Mouse (Mus musculus): Measurements from ENCODE around the gene Fzd4. TPM values are rescaled to one million over a fixed set of nuclear protein-coding genes. Genes with fewer than 3 reads are reported as not detected.

Fzd4 gene
- polyA plus RNA-seq (2014; fragmentation: Nextera tagmentation; extraction: Ambion mirVana), result 9.8 and 12.1 TPM in 2 replicates

- Histone ChIP-seq H3K36me3 (ENCODE audit: control insufficient read depth, insufficient read depth, low read length) (peaks cover 3% of the 10 kb centered on the region; the same call in 1 of the 2 replicates), H3K9me3 (replicated peaks; ENCODE audit: control insufficient read depth, low read length) (no peaks in the 10 kb centered on the region), H3K27ac (ENCODE audit: low read depth, low read length) (peak within 1 kb of the TSS; percentile 95), H3K4me3 (ENCODE audit: low read depth, low read length) (peak within 1 kb of the TSS; percentile 89), H3K27me3 (ENCODE audit: control insufficient read depth, insufficient read depth, low read length) (no peaks in the 10 kb centered on the region), H3K4me2 (peak within 1 kb of the TSS; percentile 97), H3K4me1 (ENCODE audit: control insufficient read depth, insufficient read depth, low read length) (peaks cover 9% of the 10 kb centered on the region; the same call in 1 of the 2 replicates), H3K9ac (ENCODE audit: low read depth, low read length) (peak within 1 kb of the TSS; percentile 90)
- under 1% methylated on average over 58 of the region's 62 CpGs for WGBS (ENCODE audit: insufficient replicate concordance)
- peak; percentile 97 for ATAC-seq (replicated peaks; ENCODE audit: insufficient number of reproducible peaks, low FRiP score, low TSS enrichment)
Measured at GRCm38 (mm10) chr7:89404081-89404733, at the start of gene Fzd4, which contains the start of gene Tmem135. Fzd4 (plus strand) TSS chr7:89404355. Tmem135 (minus strand) TSS chr7:89404222.

DNA sequence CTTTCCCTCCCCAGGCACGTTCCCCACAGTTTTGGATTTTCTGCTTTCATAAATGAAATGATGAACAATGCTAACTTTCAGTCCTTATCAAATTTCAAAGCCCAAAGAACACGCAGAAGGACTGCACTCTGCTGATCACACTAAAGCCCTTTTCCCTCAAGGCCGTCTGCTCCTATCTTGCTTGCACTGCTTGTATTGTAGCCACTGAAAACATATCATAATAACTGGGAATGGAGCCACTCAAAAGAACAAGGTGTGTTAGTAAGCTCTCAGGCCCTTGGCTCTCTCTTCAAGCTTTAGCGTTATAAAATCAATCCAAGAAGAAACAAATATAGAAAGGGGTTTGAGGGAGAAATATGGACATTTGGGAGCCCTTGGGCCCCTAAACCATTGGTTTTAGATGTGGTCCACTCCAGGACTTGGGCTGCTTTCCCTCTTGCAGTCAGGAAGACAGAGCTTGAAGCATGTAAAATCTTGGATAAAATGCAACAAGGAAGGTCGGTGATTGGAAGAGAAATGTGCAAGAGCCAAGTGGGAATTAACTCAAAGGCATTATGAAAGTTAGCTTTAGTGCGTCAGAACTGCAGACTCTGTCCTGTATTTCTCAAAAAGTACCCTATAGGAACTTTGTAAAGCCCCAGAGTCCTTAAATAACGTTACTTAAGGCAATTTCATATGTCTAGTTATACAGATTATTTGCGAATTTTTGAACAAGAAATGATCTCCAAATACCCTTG lies 48.5 kb upstream of the Fzd4 start:
- no peaks in the 10 kb centered on the region for H3K27me3 ChIP-seq (ENCODE audit: control insufficient read depth, insufficient read depth, low read length)

DNA sequence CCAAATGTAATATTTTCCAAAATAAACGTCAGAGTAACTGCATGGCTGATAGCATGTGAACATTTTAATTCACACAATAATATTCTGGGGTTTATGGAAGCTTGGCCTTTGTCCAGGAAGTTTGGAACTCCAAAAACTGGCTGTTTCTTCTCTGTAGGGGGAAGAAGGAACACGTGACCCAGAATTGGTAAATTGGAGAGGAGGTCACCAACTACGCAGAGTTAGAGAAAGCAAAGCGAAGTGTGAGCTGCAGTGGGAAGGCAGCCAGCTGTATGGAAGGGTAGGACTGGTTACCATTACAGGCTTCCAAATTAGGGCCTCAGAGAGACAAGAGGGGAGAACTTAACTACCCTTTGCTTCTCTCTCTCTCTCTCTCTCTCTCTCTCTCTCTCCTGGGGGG lies 47.8 kb upstream of the Fzd4 start:
- H3K4me1 ChIP-seq (ENCODE audit: control insufficient read depth, insufficient read depth, low read length), result no peaks in the 10 kb centered on the region
- no peak overlapping the region for H3K27ac ChIP-seq (ENCODE audit: low read depth, low read length)
- no peak overlapping the region for H3K4me3 ChIP-seq (ENCODE audit: low read depth, low read length)
- no peak for ATAC-seq (replicated peaks; ENCODE audit: insufficient number of reproducible peaks, low FRiP score, low TSS enrichment)
- 76% methylated on average over 4 of the region's 4 CpGs for WGBS (ENCODE audit: insufficient replicate concordance)
- no peak overlapping the region for H3K4me2 ChIP-seq
- H3K27me3 ChIP-seq (ENCODE audit: control insufficient read depth, insufficient read depth, low read length), result no peaks in the 10 kb centered on the region
- H3K9ac ChIP-seq (ENCODE audit: low read depth, low read length), result no peak overlapping the region
- H3K9me3 ChIP-seq (replicated peaks; ENCODE audit: control insufficient read depth, low read length), result no peaks in the 10 kb centered on the region
- no peaks in the 10 kb centered on the region for H3K36me3 ChIP-seq (ENCODE audit: control insufficient read depth, insufficient read depth, low read length)

More for the DNA sequence above, 48.5 kb upstream of the Fzd4 start:
- Histone ChIP-seq H3K4me2 (no peak overlapping the region), H3K9ac (ENCODE audit: low read depth, low read length) (no peak overlapping the region), H3K9me3 (replicated peaks; ENCODE audit: control insufficient read depth, low read length) (no peaks in the 10 kb centered on the region), H3K4me1 (ENCODE audit: control insufficient read depth, insufficient read depth, low read length) (no peaks in the 10 kb centered on the region), H3K4me3 (ENCODE audit: low read depth, low read length) (no peak overlapping the region), H3K36me3 (ENCODE audit: control insufficient read depth, insufficient read depth, low read length) (no peaks in the 10 kb centered on the region), H3K27ac (ENCODE audit: low read depth, low read length) (no peak overlapping the region)
- no peak for ATAC-seq (replicated peaks; ENCODE audit: insufficient number of reproducible peaks, low FRiP score, low TSS enrichment)
- 72% methylated on average over 8 of the region's 8 CpGs for WGBS (ENCODE audit: insufficient replicate concordance)

DNA sequence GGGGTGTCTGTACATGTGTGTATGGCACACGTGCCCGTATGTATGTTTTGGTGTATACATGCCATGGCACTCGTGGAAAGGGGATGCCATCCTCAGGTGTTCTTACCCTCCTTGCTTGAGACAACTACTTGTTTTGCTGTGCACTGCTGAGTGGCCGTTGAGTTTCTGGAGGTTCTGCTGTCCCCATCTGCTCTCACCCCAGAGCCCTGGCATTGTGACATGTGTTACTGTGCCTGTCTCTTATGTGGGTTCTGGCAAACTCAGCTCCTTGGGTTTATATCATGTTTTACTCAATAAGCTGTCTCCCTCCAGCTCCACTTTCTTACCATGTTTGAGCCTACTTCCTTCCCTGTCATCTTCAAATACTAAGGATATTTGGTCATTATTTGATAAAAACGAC lies 40.2 kb upstream of the Fzd4 start:
- no peaks in the 10 kb centered on the region for H3K27me3 ChIP-seq (ENCODE audit: control insufficient read depth, insufficient read depth, low read length)
- H3K36me3 ChIP-seq (ENCODE audit: control insufficient read depth, insufficient read depth, low read length), result no peaks in the 10 kb centered on the region
- WGBS (ENCODE audit: insufficient replicate concordance), result 75% methylated on average over 5 of the region's 5 CpGs

DNA sequence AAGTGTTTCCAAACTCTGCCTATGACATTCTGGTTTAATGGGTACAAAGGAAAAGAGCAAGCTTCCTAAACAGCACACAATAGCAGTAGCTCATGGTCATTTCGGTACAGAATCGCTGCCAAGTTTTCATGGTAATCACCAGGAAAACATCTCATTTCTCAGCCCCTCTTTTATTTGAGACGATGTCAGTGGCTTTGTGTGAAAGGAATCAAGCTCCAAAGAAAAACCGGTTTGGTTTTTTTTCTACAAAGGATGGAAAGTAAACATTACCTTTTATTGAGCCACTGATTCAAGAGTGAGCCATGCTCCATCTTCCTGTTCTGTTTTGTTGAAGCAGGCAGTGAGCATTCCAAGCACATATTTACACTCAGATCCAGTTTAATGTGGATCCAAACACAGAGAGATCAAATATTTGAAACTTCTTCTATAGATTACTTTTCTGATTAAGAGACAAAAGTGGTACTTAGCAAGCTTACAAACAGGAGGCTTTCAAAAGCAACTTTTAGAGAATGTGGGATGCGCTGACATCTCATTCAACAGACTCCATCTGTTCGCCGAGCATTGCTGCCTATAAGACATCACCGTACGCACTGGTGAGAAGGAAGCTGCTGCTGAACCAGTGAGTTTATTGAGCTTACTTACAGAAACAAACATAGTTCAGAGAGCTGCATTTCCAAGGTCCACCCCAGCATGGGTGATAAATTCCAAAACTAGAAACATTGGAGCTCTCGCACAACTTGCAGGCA lies 38.8 kb upstream of the Fzd4 start:
- peaks cover 17% of the 10 kb centered on the region for H3K4me1 ChIP-seq (ENCODE audit: control insufficient read depth, insufficient read depth, low read length)
- WGBS (ENCODE audit: insufficient replicate concordance), result 81% methylated on average over 10 of the region's 10 CpGs
- no peak for ATAC-seq (replicated peaks; ENCODE audit: insufficient number of reproducible peaks, low FRiP score, low TSS enrichment)
- no peaks in the 10 kb centered on the region for H3K27me3 ChIP-seq (ENCODE audit: control insufficient read depth, insufficient read depth, low read length)
- H3K36me3 ChIP-seq (ENCODE audit: control insufficient read depth, insufficient read depth, low read length), result no peaks in the 10 kb centered on the region
- no peak overlapping the region for H3K27ac ChIP-seq (ENCODE audit: low read depth, low read length)
- no peaks in the 10 kb centered on the region for H3K9me3 ChIP-seq (replicated peaks; ENCODE audit: control insufficient read depth, low read length)
- H3K9ac ChIP-seq (ENCODE audit: low read depth, low read length), result no peak overlapping the region
- no peak overlapping the region for H3K4me2 ChIP-seq
- no peak overlapping the region for H3K4me3 ChIP-seq (ENCODE audit: low read depth, low read length)

More for the DNA sequence above, 40.2 kb upstream of the Fzd4 start:
- Histone ChIP-seq H3K4me1 (ENCODE audit: control insufficient read depth, insufficient read depth, low read length) (peaks cover 17% of the 10 kb centered on the region), H3K9ac (ENCODE audit: low read depth, low read length) (no peak overlapping the region), H3K27ac (ENCODE audit: low read depth, low read length) (no peak overlapping the region), H3K9me3 (replicated peaks; ENCODE audit: control insufficient read depth, low read length) (no peaks in the 10 kb centered on the region), H3K4me2 (no peak overlapping the region), H3K4me3 (ENCODE audit: low read depth, low read length) (no peak overlapping the region)
- no peak for ATAC-seq (replicated peaks; ENCODE audit: insufficient number of reproducible peaks, low FRiP score, low TSS enrichment)

GRCm38 (mm10) chr7:89367643-89368042 lies 36.5 kb upstream of the Fzd4 start:
- Histone ChIP-seq H3K27ac (ENCODE audit: low read depth, low read length) (peak overlapping the region; percentile 73), H3K4me1 (ENCODE audit: control insufficient read depth, insufficient read depth, low read length) (peaks cover 26% of the 10 kb centered on the region), H3K9ac (ENCODE audit: low read depth, low read length) (no peak overlapping the region), H3K9me3 (replicated peaks; ENCODE audit: control insufficient read depth, low read length) (no peaks in the 10 kb centered on the region), H3K36me3 (ENCODE audit: control insufficient read depth, insufficient read depth, low read length) (no peaks in the 10 kb centered on the region), H3K4me3 (ENCODE audit: low read depth, low read length) (no peak overlapping the region), H3K4me2 (peak overlapping the region; percentile 14; the same call in 1 of the 2 replicates), H3K27me3 (ENCODE audit: control insufficient read depth, insufficient read depth, low read length) (no peaks in the 10 kb centered on the region)
- WGBS (ENCODE audit: insufficient replicate concordance), result 4% methylated on average over 3 of the region's 3 CpGs
- ATAC-seq (replicated peaks; ENCODE audit: insufficient number of reproducible peaks, low FRiP score, low TSS enrichment), result peak; percentile 78

DNA sequence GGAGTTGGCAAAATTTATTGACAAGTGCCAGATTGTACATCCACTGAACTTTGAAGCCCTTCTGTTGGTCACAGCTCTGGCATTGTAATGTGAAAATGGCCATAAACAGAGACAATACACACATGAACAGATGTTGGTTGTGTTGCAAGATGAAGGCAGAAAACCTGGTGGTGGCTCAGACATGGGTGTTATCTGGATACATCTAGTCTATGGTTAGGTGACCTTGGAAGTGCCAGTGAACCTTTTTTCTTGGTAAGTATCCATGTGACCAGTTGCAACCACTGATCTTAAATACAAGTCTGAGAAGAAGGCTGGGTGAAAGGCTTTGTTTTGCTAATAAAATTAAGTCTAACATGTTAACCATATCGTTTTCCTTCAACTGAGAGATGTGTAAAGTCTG lies 34.1 kb upstream of the Fzd4 start:
- H3K4me1 ChIP-seq (ENCODE audit: control insufficient read depth, insufficient read depth, low read length), result peaks cover 26% of the 10 kb centered on the region
- H3K27ac ChIP-seq (ENCODE audit: low read depth, low read length), result no peak overlapping the region
- H3K27me3 ChIP-seq (ENCODE audit: control insufficient read depth, insufficient read depth, low read length), result no peaks in the 10 kb centered on the region
- no peak for ATAC-seq (replicated peaks; ENCODE audit: insufficient number of reproducible peaks, low FRiP score, low TSS enrichment)
- no peaks in the 10 kb centered on the region for H3K9me3 ChIP-seq (replicated peaks; ENCODE audit: control insufficient read depth, low read length)
- 91% methylated on average over 1 of the region's 1 CpGs for WGBS (ENCODE audit: insufficient replicate concordance)
- H3K4me2 ChIP-seq, result no peak overlapping the region
- no peaks in the 10 kb centered on the region for H3K36me3 ChIP-seq (ENCODE audit: control insufficient read depth, insufficient read depth, low read length)
- no peak overlapping the region for H3K9ac ChIP-seq (ENCODE audit: low read depth, low read length)
- H3K4me3 ChIP-seq (ENCODE audit: low read depth, low read length), result no peak overlapping the region

GRCm38 (mm10) chr7:89370917-89371316 lies 33.2 kb upstream of the Fzd4 start:
- 9% methylated on average over 1 of the region's 1 CpGs for WGBS (ENCODE audit: insufficient replicate concordance)
- H3K36me3 ChIP-seq (ENCODE audit: control insufficient read depth, insufficient read depth, low read length), result no peaks in the 10 kb centered on the region
- H3K4me3 ChIP-seq (ENCODE audit: low read depth, low read length), result no peak overlapping the region
- H3K4me2 ChIP-seq, result no peak overlapping the region
- no peaks in the 10 kb centered on the region for H3K9me3 ChIP-seq (replicated peaks; ENCODE audit: control insufficient read depth, low read length)
- ATAC-seq (replicated peaks; ENCODE audit: insufficient number of reproducible peaks, low FRiP score, low TSS enrichment), result no peak
- H3K27me3 ChIP-seq (ENCODE audit: control insufficient read depth, insufficient read depth, low read length), result no peaks in the 10 kb centered on the region
- H3K9ac ChIP-seq (ENCODE audit: low read depth, low read length), result no peak overlapping the region
- peaks cover 26% of the 10 kb centered on the region for H3K4me1 ChIP-seq (ENCODE audit: control insufficient read depth, insufficient read depth, low read length)
- 0 out of 2 replicates have a peak overlapping the region, but pooled peaks have one; percentile 12 for H3K27ac ChIP-seq (ENCODE audit: low read depth, low read length)
